Mouse (Mus musculus) hematopoietic stem cell, adult 5-6 weeks (primary cell): ENCODE results near the gene Ctso. TPM values are rescaled to one million over a fixed set of nuclear protein-coding genes. Genes with fewer than 3 reads are reported as not detected.

ENCODE experiments used
- ATAC-seq, 2 experiments: fragments of 125-278 bp in 1 of 2; replicated peaks in 1 of 2; 2 replicates each; pipeline ENCODE4 v1.8.0; 2016 to 2017; ENCODE audit warnings: inconsistent platforms in 2 of 2, mild to moderate bottlenecking in 2 of 2, moderate number of reproducible peaks in 2 of 2, low read depth in 1 of 2, moderate TSS enrichment in 1 of 2; ENCODE audit not compliant: low FRiP score in 2 of 2, poor library complexity in 2 of 2, severe bottlenecking in 2 of 2, insufficient read depth in 1 of 2, low TSS enrichment in 1 of 2
- total RNA-seq: library from RNA; stranded (forward); fragments of 172-1452, 232-1000 nt; gene quantifications from 2 replicates; pipeline ENCODE4 v1.2.3, GENCODE M21; 2017

Ctso gene
- 24.4 and 24.5 TPM in 2 replicates for total RNA-seq

GRCm38 (mm10) chr3:81932141-81933101 lies at the start of gene Ctso:
Gene Ctso (plus strand): TSS chr3:81932601.
- ATAC-seq, result peak; percentile 94 to 97

- ATAC-seq, result no peak
Measured at GRCm38 (mm10) chr3:81883916-81884315, 48.5 kb upstream of the Ctso start.

GRCm38 (mm10) chr3:81885566-81885965 lies 46.8 kb upstream of the Ctso start:
- no peak for ATAC-seq

GRCm38 (mm10) chr3:81889137-81889536 lies 43.3 kb upstream of the Ctso start:
- no peak for ATAC-seq

- ATAC-seq, result no peak
Measured at GRCm38 (mm10) chr3:81910286-81911036, 21.9 kb upstream of the Ctso start.

- ATAC-seq, result peak; percentile 48 to 66; a peak in 2 of 4 replicates
Measured at GRCm38 (mm10) chr3:81916030-81916686, 16.2 kb upstream of the Ctso start.

- no peak for ATAC-seq
Measured at GRCm38 (mm10) chr3:81917354-81917935, 15.0 kb upstream of the Ctso start.

- no peak for ATAC-seq
Measured at GRCm38 (mm10) chr3:81918215-81918614, 14.2 kb upstream of the Ctso start.

- ATAC-seq, result no peak
Measured at GRCm38 (mm10) chr3:81919681-81920080, 12.7 kb upstream of the Ctso start.

- peak; percentile 52 to 62 for ATAC-seq
Measured at GRCm38 (mm10) chr3:81922910-81923309, 9.5 kb upstream of the Ctso start.

GRCm38 (mm10) chr3:81924931-81925330 lies 7.5 kb upstream of the Ctso start:
- ATAC-seq, result peak; percentile 55 to 68; a peak in 3 of 4 replicates

- ATAC-seq, result peak; percentile 55 to 83
Measured at GRCm38 (mm10) chr3:81925856-81926255, 6.5 kb upstream of the Ctso start.

GRCm38 (mm10) chr3:81926764-81927325 lies 5.6 kb upstream of the Ctso start:
- no peak for ATAC-seq

- no peak for ATAC-seq
Measured at GRCm38 (mm10) chr3:81929073-81929472, 3.3 kb upstream of the Ctso start.

GRCm38 (mm10) chr3:81931695-81932094 lies 706 bp upstream of the Ctso start:
- ATAC-seq, result peak in 1 of 2 experiments; percentile 25; a peak in 1 of 4 replicates

GRCm38 (mm10) chr3:81933348-81933747 lies 947 bp downstream of the Ctso start:
- 0 out of 4 replicates have a peak, but pooled peaks of 1 of the 2 experiments have one; percentile 40 for ATAC-seq

- ATAC-seq, result no peak
Measured at GRCm38 (mm10) chr3:81938924-81939323, 6.5 kb downstream of the Ctso start.
